Mouse (Mus musculus): Measurements from ENCODE around the gene Ces2g.

The Ces2g gene

DNA sequence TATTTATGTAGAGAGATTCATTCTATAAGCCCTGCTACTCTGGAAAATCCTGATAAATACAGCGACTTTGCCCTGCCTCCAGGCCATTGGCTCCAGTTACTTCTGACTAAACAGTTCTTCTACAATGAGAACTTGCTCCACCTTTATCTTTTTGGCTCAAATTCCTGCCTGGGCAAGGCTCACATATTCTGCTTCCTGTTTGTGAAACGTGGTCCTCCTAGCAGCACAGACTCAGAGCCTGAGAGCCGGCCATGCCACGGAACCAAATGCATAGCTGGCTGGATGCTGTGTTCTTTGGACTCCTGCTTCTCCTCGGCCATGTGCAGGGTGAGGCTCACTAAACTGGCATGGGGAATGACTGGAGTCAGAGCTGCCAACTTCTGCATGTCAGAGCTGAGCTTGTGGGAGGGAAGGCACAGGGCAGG, at the start of gene Ces2g:
Gene Ces2g, plus strand, starts transcription at position 182 of the 425 bp plus-strand sequence.
- in situ Hi-C loops (cut with MboI; ENCODE audit: low pct_unique_long_range_greater_than_20kb in 1 of 2, low sequenced_read_pairs in 2 of 2, unreplicated experiment in 1 of 2): no loop called here

DNA sequence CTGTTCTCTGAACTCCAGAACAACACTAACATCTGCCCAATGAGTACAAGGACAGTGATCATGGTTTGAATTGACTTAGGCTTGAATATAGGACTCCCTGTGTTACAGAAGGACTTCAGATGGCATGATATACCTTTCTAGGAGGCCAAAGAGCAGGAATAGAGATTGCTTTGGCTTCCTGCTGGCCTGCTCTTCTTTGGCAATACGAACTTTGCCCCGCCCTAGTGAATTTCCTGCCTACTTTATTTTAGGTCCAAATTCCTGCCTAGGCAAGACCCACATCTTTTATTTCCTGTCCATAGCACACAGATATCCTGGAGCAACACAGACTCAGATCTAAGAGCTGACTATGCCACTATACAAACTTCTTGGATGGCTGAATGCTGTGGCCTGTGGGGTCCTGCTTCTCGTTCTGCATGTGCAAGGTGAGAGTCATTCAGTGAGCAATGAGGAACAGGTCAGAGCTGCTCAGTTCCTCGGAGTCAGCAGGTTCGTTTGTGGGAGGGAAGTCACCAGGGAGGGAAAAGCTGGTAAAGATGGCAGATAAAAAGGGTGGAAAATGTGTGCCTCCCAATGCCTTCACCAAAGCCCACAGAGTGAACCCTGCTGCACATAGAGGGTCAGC, 35.4 kb upstream of the Ces2g start, which contains the start of gene Ces2e:
Gene Ces2e, plus strand, starts transcription at position 289 of the 625 bp plus-strand sequence.
- in situ Hi-C loops (cut with MboI; ENCODE audit: low pct_unique_long_range_greater_than_20kb in 1 of 2, low sequenced_read_pairs in 2 of 2, unreplicated experiment in 1 of 2): no loop called here

- in situ Hi-C loops (cut with MboI; ENCODE audit: low pct_unique_long_range_greater_than_20kb in 1 of 2, low sequenced_read_pairs in 2 of 2, unreplicated experiment in 1 of 2): no loop called here
Observed at GRCm38 (mm10) chr8:104927301-104927700, 34.2 kb upstream of the Ces2g start.

- in situ Hi-C loops (cut with MboI; ENCODE audit: low pct_unique_long_range_greater_than_20kb in 1 of 2, low sequenced_read_pairs in 2 of 2, unreplicated experiment in 1 of 2): no loop called here
Observed at GRCm38 (mm10) chr8:104944665-104945064, 16.9 kb upstream of the Ces2g start.

GRCm38 (mm10) chr8:104947056-104947455, 14.5 kb upstream of the Ces2g start, which contains the start of gene Ces2f:
Gene Ces2f (plus strand): TSS chr8:104947356.
- in situ Hi-C loops (cut with MboI; ENCODE audit: low pct_unique_long_range_greater_than_20kb in 1 of 2, low sequenced_read_pairs in 2 of 2, unreplicated experiment in 1 of 2): no loop called here

DNA sequence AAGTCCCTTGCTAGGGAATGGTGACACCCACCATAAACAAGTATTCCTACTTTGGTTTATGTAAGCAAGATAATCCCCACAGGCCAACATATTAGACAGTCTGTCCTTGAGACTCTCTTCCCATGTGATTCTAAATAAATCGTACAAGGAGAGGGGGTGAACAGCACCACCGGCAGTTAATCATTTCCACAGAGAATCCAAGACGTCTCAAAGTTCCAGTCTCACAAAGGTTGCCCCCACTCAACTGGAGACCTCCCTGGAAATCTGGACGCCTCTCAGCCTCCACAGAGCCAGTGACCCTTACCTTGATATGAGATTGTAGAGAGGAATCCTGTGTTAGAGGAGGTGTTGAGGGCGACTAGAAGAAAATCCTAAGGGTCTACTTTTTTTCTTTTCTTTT, 12.5 kb upstream of the Ces2g start:
- in situ Hi-C loops (cut with MboI; ENCODE audit: low pct_unique_long_range_greater_than_20kb in 1 of 2, low sequenced_read_pairs in 2 of 2, unreplicated experiment in 1 of 2): no loop called here

GRCm38 (mm10) chr8:104962229-104962901, 847 bp downstream of the Ces2g start:
- in situ Hi-C loops (cut with MboI; ENCODE audit: low pct_unique_long_range_greater_than_20kb in 1 of 2, low sequenced_read_pairs in 2 of 2, unreplicated experiment in 1 of 2): no loop called here

- in situ Hi-C loops (cut with MboI; ENCODE audit: low pct_unique_long_range_greater_than_20kb in 1 of 2, low sequenced_read_pairs in 2 of 2, unreplicated experiment in 1 of 2): no loop called here
Observed at GRCm38 (mm10) chr8:104963375-104963894, 1.9 kb downstream of the Ces2g start.

DNA sequence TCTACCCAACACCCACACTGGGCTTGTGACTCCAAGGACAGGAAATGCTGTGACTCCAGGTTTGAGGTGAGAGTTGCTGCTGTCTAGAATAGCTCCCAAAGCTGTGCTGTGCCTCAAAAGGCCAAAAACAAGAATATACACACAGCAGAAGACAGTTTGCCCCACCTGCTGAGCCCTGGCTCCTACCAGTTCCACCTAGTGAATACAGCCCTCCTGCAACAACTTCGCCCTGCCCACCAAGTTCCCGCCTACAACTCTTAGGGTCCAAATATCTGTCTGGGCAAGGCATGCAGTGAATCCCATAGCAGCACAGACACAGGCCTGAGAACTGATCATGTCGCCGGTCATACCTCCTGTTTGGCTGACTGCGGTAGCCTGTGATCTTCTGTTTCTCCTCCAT, 22.6 kb downstream of the Ces2g start:
- in situ Hi-C loops (cut with MboI; ENCODE audit: low pct_unique_long_range_greater_than_20kb in 1 of 2, low sequenced_read_pairs in 2 of 2, unreplicated experiment in 1 of 2): no loop called here

DNA sequence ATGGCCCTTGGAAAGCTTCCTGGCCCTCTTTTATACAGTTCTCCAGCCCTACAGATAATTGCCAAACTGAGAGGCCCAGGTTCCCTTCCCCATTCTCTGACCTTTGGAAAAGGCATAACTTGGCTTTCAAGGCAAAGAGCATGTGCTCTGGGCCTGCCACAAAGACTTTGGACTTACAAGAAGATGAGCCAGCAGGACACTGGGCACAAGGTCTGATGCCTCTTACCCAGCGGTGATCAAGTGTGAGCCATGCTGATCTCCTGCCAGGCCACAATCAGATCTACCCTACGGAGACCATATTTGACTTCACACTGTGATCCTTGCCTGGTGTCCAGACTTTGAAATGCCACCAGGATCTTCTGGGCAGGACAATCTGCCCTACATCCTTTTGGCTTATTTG, 23.4 kb downstream of the Ces2g start:
- in situ Hi-C loops (cut with MboI; ENCODE audit: low pct_unique_long_range_greater_than_20kb in 1 of 2, low sequenced_read_pairs in 2 of 2, unreplicated experiment in 1 of 2): no loop called here

DNA sequence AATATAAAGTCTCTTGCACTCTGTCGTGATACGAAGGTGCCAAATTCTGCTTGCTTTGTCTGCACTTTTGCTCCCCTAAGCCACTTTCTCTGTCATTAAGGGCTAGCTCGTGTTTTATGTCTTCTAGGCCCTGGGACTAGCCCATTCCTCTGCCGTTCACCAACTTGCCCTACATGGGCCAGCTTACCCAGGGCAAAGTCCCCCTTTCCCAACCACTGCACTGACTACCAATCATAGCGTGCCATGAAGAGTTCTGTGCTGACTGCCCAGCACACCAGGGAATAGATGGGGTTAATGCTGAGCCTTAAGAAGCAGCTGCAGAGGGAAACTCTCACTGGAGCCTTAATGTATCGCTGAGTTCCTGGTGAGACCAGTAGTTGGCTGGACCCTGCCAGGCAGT, 36.7 kb downstream of the Ces2g start:
- in situ Hi-C loops (cut with MboI; ENCODE audit: low pct_unique_long_range_greater_than_20kb in 1 of 2, low sequenced_read_pairs in 2 of 2, unreplicated experiment in 1 of 2): no loop called here

- in situ Hi-C loops (cut with MboI; ENCODE audit: low pct_unique_long_range_greater_than_20kb in 1 of 2, low sequenced_read_pairs in 2 of 2, unreplicated experiment in 1 of 2): no loop called here
Observed at GRCm38 (mm10) chr8:104999183-104999582, 37.7 kb downstream of the Ces2g start.

DNA sequence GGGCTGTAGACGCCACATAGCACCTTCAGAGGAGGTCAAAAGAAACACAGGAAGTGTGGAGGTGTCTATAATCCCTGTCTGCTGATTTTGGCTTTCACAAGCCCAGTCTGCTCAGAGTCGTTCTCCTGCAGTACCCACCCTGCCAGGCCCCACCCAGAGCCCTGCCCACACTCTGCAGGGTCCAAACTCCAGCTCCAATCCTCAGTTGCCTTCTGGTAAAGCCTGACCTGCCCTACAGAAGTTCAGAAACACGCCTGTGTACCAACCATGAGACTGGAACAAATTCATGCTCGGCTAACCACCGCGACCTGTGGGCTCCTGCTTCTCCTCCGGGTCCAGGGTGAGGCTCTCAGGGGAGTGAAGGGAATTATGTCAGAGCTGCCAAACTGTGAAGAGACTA, 39.1 kb downstream of the Ces2g start, which contains the start of gene Ces2h:
Gene Ces2h, plus strand, starts transcription at position 268 of the 400 bp plus-strand sequence.
- in situ Hi-C loops (cut with MboI; ENCODE audit: low pct_unique_long_range_greater_than_20kb in 1 of 2, low sequenced_read_pairs in 2 of 2, unreplicated experiment in 1 of 2): no loop called here

DNA sequence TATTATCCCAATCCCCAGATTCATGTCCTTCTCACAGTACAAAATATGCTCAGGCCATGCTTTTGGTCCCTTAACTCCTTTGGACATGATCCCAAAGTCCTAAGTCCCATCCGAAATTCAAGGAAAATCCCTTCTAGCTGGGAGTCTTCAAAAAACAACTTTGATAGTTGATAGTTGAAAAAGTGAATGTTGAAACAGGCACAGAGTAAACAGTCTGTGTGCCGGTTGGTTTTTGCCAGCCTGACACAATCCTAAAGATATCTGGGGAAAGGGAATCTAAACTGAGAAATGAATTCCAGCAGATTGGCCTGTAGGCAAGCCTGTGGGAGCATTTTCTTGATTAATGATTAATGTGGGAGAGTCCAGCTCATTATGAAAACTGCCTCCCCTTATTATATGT, 48.5 kb downstream of the Ces2g start:
- in situ Hi-C loops (cut with MboI; ENCODE audit: low pct_unique_long_range_greater_than_20kb in 1 of 2, low sequenced_read_pairs in 2 of 2, unreplicated experiment in 1 of 2): loop anchor here in 1 of 2 experiments (10.0 kb wide), 1 partner anchor 165 kb away; the partner anchor contains the start of gene Ces2c

DNA sequence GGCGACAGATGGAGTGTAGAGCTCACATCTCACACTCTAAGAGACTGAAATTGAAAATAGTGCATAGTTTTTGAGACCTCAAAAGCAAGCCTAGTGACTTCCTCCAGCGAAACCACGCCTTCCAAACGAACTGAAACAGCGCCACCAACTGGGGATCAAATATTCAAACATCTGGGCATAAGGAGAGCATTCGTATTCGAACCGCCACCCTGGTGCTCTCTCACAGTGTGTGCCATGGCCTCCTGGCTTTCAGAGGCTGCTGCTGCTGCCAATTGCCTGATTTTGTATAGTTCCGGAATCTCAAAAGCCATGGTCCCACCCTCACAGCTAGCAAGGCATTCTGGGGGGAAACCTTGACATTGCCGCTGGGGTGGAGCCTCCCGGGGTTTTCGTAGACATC, 49.6 kb downstream of the Ces2g start:
- in situ Hi-C loops (cut with MboI; ENCODE audit: low pct_unique_long_range_greater_than_20kb in 1 of 2, low sequenced_read_pairs in 2 of 2, unreplicated experiment in 1 of 2): loop anchor here in 1 of 2 experiments (10.0 kb wide), 1 partner anchor 166 kb away; the partner anchor contains the start of gene Ces2c

- in situ Hi-C loops (cut with MboI; ENCODE audit: low pct_unique_long_range_greater_than_20kb in 1 of 2, low sequenced_read_pairs in 2 of 2, unreplicated experiment in 1 of 2): loop anchor here in 1 of 2 experiments (10.0 kb wide), 1 partner anchor 170 kb away; the partner anchor contains the start of gene Ces2c
Observed at GRCm38 (mm10) chr8:105014391-105014790, 52.9 kb downstream of the Ces2g start.

Data from mouse embryonic stem cell (cell line).